Mouse (Mus musculus) adrenal gland, adult 2 months (tissue): ENCODE data around the gene Scel. TPM values are rescaled to one million over a fixed set of nuclear protein-coding genes. Genes with fewer than 3 reads are reported as not detected.

Experiments used
- DNase-seq: peaks from one replicate; pipeline ENCODE4 v3.0.0; 2021
- microRNA-seq, 2 experiments: library from miRNA; unstranded; fragments of <30 nt; microRNA quantifications; one replicate each; pipeline ENCODE4 v1.2.0; 2021
- polyA plus RNA-seq: library from polyadenylated mRNA; depleted of rRNA; stranded (reverse); fragments of >200 nt; gene quantifications from 2 replicates; pipeline ENCODE4 v1.2.3, GENCODE M21; 2012; rRNA removed
- total RNA-seq, 2 experiments: library from RNA; stranded (reverse); gene quantifications; 2 replicates each; pipeline ENCODE4 v1.2.3; 2021

Gene Scel
- total and polyA plus RNA-seq, 3 experiments = 0.04 to 0.35 TPM; not detected in 1

DNA sequence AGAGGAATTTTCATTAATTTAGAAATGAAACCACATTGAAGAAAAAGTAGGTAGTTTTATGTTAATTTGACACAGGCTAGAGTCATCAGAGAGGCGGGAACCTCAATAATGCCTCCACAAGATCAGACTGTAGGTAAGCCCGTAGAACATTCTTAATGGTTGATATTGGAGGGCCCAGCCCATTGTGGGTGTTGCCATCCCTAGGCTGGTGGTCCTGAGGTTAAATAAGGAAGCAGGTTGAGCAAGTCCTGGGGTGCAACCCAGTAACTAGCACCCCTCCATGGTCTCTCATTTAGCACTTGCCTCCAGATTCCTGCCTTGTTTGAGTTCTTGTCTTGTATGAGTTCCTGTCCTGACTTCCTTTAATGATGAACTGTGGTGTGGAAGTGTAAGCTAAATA is 138.4 kb downstream of the Scel start:
- no peak for DNase-seq

DNA sequence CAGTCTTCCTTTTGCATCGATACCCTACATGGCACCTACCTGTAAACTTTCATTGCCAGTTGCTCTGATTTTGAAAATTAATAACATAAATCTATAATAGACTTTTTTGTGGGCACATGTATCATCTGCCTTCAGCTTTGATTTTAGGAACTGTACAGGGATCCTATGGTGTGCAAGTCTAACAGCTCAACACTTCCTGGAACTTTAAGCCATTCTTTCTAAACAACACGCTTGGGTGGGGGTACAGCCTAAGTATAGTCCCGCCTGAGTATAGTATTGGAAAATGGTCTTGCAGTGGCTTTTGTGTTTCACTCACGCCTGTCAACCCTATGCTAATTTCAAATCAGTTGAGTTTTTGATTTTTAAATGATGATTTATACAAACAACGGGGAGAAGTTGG is 139.4 kb downstream of the Scel start:
- DNase-seq = no peak

DNA sequence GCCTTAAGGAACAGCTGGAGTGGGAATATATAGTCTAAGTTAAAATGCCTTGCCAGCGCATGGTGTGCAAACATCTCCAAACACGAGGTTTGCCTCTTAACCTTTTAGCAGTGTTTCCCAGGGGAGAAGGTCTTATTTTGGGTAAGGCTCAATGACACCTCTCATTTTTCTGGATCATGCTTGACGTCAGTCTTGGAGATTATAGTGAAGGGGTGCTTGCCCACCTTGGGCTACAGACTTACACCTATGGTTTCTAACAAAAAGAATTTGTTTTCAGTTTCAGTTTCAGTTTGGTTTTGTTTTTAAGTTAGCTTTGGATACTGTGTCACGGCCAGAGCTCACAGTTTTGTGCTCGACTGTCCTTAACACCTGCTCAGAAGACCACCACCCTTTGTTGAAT is 140.7 kb downstream of the Scel start:
- DNase-seq = no peak

DNA sequence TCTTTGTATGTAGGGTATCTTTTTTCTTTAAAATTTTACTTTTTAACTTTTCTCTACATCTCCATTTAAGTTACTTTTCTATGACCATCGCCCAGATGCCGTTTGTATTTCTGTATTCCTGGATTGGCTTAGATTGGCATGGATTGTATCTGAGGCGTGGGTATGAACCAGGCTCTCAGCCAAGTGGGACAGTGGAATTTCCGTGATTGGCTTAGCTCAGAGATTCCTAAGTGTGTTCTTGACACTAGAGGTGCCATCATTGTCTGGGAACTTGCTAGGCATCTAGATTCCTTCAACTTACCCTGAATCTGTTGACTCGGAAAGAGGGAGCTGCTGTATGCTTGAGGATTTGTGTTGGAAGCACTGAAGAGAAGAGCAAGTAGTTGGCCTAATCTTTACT is 142.3 kb downstream of the Scel start:
- no peak for DNase-seq

DNA sequence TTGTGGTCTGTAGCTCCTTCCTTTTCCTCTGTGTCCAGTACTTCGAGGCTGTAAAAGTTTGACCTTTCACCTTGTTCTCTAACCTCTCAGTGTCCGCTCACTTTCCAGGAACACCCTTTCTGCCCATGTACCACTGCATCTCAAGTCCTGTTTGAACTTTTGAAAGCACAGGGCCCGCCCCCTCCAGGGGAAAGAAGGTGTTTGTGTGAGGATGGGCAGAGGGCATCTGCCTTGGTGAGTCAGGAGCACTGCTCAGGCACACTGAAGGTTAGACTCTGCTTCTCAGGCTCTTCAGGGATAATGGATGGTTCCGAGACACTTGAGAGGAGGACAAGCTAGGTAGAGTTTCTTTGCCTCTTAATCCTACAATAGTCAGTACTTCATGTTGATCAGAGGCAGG is 144.7 kb downstream of the Scel start:
- no peak for DNase-seq

Small RNAs within 50 kb of the gene (microRNA-seq; reads per million reads assigned to microRNA genes)
- 0 reads per million in 2 experiments for gene Gm22877

Other genes with a start within 250 kb of the Scel start
- 10 to 100 TPM; 46.3 to 53.7 TPM for gene Mycbp2, start 166.5 kb upstream of the Scel start, total RNA-seq
- gene Mycbp2, start 166.5 kb upstream of the Scel start, polyA plus RNA-seq = 11.9 and 16.0 TPM in 2 replicates
- gene Slain1, start 136.9 kb downstream of the Scel start, total RNA-seq = 1 to 10 TPM; 1.5 to 2.9 TPM
- 2.9 TPM in 2 replicates for gene Slain1, start 136.9 kb downstream of the Scel start, polyA plus RNA-seq